Mouse (Mus musculus): ENCODE measurements at regions not wholly inside any gene's neighbourhood (a gene's known extent, or its start where the extent isn't known, plus 50 kb on each side); places are given as distances from the start of the nearest gene placed in this dataset.

- TF ChIP-seq CTCF (IDR thresholded peaks at IDR 0.05; ENCODE audit: extremely low read depth, insufficient read depth, low read length), result no peak
- TF ChIP-seq POLR2A (IDR thresholded peaks at IDR 0.05; ENCODE audit: extremely low read depth, insufficient read depth, low read length), result no peak
Observed at GRCm38 (mm10) chr14:58323164-58323563, 252.8 kb downstream of the Fgf9 start.
